Mouse (Mus musculus) megakaryocyte, embryonic 14.5 days (primary cell): ENCODE data around the gene Sacs.

Experiments used
- FLI1 ChIP-seq: IDR thresholded peaks from 2 replicates; pipeline ENCODE4 v1.6.1; 2012; ENCODE audit warnings: low read length, inconsistent platforms, mixed read lengths
- GATA1 ChIP-seq: IDR thresholded peaks from 3 replicates; pipeline ENCODE4 v1.6.1; 2012; ENCODE audit warnings: mixed read lengths, low read length, inconsistent platforms, borderline replicate concordance

- no peak for TF ChIP-seq GATA1
- no peak for TF ChIP-seq FLI1
Observed at GRCm38 (mm10) chr14:61267908-61268475, 129.7 kb downstream of the Sacs start.
